Mouse (Mus musculus): Measurements from ENCODE around the gene Selenos.

Selenos gene

DNA sequence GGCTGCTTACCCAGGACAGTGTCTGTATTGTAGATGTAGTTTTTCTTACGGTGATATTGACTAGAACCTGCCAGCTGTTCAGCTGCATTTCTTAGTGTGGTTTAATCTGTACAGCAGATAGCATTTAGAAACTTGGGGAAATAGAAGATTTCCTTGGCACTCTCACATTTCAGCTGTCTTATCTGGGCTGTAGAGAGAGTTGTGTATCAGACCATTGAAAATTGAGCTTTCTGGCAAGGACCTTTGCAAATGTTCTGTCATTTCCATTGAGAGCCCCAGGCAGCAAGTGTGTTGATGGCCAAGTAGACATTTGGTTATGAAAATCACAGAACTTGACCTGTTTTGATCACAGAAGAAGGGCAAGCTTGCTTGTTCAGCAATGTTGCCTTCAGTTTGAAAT lies 40.7 kb downstream of the Selenos start:
- no peak for DNase-seq (ENCODE audit: low spot score)

DNA sequence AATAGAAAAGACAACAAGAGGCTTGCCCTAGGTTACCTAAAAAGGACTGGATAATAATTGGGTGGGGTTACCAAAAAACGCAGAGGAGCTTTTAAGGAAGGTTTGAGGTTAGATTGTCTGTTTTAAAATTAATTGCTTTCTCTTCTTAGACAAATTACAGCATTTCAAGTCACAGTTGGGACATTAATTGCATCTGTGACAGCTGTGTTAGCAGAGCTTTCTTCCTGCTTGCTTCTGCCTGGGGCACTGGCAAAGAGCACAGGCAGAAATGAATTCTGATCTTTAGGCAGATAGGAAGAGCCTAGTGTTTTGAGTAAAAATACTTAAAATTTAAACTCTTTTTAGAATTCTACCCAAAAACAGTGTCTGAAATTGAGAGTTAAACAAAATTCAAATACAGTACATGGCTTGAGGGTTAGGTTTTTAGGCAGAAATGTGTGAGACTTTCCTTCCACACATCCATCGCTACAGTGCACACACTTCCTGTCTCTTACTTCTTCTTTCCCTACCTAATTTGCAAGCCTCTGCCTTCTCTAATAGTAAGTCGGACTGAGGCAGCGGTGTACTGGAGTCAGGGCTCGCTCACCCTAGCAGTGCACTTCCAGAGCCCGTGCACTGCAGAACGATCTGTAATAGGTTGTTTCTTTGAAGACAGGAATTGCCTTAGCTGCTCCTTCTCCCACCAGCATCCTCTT lies 41.4 kb downstream of the Selenos start:
- DNase-seq (ENCODE audit: low spot score): no peak

DNA sequence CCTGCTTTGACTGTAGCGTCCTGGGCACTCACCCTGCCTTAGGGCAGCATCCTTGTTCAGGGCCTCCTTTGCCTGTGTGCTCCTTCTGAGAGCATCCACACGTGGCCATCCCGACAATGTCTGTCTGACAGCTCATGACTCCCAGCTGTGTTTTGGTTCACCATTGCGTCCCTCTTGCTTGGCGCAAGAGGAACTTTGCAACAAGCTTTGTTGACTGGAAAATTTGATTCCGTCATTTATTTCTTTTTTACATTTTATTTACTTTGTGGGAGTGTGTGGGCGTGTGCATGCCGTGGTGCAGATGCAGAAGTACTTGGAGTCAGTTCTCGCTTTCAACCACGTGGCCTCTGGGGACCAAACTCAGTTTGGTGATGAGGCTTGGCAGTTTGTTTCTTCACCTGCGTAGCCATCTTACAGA lies 45.1 kb downstream of the Selenos start:
- DNase-seq (ENCODE audit: low spot score): no peak

DNA sequence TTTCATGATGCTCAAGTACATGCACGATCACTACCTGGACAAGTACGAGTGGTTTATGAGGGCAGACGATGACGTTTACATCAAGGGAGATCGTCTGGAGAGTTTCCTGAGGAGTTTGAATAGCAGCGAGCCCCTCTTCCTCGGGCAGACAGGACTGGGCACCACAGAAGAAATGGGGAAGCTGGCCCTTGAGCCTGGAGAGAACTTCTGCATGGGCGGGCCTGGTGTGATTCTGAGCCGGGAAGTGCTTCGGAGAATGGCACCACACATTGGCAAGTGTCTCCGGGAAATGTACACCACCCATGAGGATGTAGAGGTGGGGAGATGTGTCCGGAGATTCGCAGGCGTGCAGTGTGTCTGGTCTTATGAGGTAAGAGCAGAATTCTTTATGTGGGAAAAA lies 45.9 kb downstream of the Selenos start:
- no peak for DNase-seq (ENCODE audit: low spot score)

DNA sequence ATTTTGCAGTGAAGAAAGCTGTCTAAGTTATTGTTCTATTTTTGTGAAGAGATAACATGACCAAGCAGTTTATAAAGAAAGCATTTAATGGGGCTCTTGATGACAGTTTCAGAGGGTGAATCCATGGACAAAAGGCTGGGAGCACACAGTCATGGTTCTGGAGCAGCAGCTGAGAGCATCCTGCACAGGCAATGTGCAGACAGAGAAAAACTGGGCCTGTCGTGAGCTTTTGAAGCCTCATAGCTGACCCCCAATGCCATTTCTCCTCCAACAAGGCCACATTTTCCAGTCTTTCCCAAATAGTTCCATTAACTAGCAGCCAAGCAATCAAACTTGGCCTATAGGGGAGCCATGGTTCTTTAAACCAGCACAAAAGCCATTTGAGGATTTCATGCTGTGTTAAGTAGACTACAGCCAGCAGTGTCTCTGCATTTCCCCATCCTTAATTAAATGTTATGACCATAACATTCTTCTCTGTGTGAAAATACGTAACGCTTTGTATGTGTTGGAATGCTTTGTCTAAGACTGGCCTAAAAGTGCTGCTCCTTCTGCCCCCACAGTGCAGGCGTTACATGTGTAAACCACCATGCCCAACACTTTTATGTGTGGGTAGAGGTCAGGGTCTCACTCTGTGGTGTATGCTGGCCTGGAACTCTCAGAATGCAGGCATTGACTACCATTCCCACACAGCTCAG lies 48.6 kb downstream of the Selenos start:
- no peak for DNase-seq (ENCODE audit: low spot score)

DNA sequence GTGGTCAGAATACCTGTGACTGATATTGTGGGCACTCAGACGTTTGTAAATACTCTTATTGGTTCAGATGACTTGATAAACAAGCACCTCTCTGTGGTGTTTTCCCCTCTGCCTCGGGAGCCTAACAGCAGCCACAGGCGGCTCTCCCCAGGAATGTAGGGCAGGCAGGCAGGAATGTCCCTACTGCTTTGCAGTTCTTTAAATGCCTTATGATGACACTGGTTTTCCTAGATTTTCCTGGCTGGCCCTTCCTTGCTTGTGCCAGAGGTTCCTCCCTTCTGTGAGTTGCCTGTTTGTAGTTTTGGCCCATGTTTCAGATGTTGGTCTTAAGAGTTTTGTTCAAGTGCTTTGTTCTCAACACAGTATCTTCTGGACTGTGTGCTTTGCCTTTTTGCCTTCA lies 49.4 kb downstream of the Selenos start:
- DNase-seq (ENCODE audit: low spot score): no peak

DNA sequence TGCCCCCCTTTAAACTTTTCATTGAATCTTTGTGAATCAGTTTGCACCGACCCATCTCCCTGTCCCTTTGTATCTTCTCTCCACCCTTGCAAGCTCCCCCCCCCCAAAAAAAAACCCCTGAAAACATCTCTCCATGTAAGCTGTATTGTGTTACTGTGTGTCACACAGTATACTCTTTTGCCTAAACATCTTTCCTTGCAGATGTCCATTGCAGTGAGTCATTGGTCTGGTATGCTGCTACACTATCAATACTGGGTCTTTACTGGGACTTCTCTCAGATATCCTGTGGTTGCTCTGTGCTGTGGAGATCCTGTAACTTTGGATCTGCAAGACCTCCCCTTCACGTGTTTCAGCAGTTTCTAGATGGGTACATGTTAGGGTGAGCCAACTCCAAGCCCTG lies 50.8 kb downstream of the Selenos start:
- DNase-seq (ENCODE audit: low spot score): no peak

DNA sequence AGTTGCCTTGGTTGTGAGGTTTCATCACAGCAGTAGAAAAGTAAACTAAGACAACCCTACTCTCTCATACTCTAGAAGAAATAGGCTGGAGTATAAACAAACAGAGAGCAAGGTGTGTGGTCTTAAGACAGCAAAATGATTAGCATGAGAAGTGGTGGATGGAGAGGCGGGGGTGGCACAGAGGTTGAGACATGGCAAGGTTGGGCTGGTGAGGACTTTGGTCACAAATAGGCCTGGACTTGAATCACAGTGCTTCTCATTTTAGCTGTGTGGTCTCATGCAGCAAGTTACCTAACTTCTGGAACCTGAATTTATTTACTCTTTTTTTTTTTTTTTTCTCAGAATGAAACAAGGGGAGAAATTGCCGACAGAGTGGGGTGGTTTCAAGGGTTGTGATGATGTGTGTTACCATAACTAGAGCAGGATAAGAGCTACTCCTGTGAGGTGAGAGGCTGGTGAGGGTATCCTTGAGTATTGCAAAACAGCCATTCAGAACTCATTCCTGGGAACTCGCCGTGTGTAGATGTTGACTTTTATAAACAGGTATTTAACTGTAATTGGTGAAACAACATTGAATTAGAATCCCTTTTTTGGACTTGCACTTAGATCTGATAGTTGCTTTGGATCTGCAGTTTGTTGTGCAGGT lies 52.5 kb downstream of the Selenos start:
- DNase-seq (ENCODE audit: low spot score): no peak

DNA sequence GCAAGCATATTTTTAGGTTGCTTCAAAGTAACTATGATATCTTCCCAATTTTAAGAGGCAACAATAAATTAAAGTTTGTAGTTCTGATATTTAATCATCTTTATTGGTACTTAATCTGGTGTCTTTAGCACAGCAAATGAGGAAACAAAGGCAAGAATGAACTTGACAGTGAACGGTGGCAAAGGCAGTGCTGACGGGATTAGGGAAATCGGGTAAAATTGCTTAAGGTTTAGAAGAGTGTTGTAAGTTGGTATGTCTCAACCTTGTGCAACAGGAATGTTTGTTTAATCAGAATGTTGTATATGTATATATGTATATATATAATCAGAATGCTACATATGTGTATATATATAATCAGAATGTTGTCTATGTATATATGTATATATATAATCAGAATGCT lies 54.7 kb downstream of the Selenos start:
- DNase-seq (ENCODE audit: low spot score): no peak

DNA sequence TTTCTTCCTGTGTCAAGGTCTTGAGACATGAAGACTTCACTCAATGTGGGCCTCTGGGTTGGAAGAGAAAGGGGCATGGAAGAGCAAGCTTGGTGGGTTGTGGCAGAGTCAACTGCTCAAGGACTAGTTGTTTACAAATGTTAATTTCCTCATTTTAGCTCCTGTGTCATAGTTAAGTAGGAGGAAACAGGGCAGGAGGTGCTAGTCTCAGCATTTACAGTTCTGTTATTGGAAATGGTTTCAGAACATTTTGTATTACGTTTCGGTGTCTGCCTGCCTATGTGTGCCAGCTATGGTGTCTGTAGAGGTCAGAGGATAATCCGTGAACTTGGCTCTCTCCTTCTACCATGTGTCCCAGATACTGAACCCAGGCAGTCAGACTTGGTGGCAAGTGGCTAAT lies 56.2 kb downstream of the Selenos start:
- DNase-seq (ENCODE audit: low spot score): no peak

DNA sequence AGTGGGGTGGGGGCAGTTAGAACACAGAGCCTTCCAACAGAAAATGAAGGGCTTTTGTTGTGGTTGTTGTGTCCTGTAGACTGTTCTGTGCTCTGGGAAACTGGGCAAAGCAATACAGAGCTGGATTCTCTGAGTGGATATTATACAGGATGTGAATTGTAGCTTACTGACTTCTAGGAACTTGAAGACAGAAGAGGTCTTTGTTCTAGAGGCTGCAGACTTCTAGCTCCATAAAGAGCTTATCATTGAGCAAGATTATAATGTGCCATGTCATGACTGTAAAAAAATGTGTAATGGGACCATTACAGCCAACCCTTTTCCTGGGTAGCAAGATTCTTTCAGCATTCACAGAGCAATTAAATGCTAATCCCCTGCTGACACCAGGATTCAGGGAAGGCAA lies 56.7 kb downstream of the Selenos start:
- DNase-seq (ENCODE audit: low spot score): no peak

DNA sequence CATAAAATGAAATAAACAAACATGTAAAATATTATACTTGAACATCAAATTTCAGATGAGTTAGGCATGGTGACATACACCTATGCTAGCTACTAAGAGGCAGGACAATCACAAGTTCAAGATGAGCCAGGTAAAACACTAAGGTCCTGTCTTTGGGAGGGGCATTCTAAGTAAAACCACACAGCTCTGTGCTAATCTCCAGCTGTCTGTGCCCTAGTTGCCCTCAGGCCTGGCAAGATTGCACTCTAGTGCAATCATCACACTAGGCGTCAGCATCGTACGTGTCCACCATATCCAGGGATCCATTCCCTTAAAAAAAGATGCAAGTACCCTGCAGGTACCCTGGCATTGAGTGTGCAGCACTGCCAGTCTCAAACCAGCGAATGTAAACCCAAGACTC lies 57.9 kb downstream of the Selenos start:
- no peak for DNase-seq (ENCODE audit: low spot score)

DNA sequence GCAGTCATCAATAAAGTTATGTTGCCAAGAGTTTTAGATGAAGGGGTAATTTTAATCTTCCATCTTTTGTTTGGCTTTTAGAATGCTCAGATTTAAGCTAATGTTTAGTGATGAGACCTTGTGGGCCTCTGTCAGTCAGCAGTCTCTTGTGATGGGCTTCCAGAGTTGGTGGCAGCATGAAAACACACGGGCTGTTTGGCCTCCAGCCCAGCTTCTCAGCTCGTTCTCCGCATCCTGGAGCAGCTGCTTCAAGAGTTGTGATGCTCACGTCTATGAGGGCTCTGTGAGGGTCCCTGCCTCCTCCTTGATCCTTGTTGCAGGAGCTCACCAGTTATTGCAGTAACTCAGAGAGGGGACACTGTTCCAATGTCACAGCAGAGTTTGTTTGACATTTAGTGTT lies 58.9 kb downstream of the Selenos start:
- no peak for DNase-seq (ENCODE audit: low spot score)

DNA sequence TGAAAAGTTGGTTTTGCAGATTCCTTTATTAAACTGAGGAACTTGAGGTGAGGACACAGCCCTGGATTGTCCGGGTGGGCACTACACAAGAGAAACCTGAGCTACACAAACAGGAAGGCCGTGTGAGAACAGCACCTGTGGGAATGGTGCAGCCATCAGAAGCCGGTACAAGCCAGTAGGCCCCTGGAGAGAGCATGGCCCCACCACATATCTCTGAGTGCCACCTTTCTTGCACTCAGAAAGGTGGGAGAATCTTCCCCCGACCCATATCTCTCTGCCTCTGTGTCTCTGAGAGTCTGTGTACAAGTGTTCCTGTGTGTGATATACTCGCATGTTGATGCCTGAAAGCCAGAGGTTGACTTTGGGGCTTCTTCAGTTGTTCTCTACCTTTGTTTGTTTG lies 59.4 kb downstream of the Selenos start:
- no peak for DNase-seq (ENCODE audit: low spot score)
